Mouse (Mus musculus) kidney, postnatal 0 days (tissue): ENCODE measurements around the gene Fam163a. TPM values are rescaled to one million over a fixed set of nuclear protein-coding genes. Genes with fewer than 3 reads are reported as not detected.

ENCODE experiments used
- ATAC-seq: fragments of 200-750 bp; cut with Nextera tagmentation; replicated peaks from 2 replicates; pipeline ENCODE4 v1.8.0; 2017; ENCODE audit warnings: low read depth, moderate number of reproducible peaks, moderate TSS enrichment, moderate library complexity; ENCODE audit not compliant: low FRiP score
- DNase-seq: peaks from one replicate; pipeline ENCODE4 v3.0.0-alpha.2; 2016; ENCODE audit warnings: low spot score
- H3K27ac ChIP-seq: fragments of 300-500 bp; sonication (generic); 2 replicates; pipeline ENCODE4 v1.5.1; 2014; ENCODE audit warnings: mild to moderate bottlenecking
- H3K27me3 ChIP-seq: fragments of 300-500 bp; sonication (generic); 2 replicates; pipeline ENCODE4 v1.6.1; 2014; ENCODE audit warnings: low read length, mixed read lengths; ENCODE audit not compliant: insufficient read depth
- H3K36me3 ChIP-seq: fragments of 300-500 bp; sonication (generic); 2 replicates; pipeline ENCODE4 v1.6.1; 2014; ENCODE audit warnings: low read length, mixed read lengths; ENCODE audit not compliant: insufficient read depth
- H3K4me1 ChIP-seq: fragments of 300-500 bp; sonication (generic); replicated peaks from 2 replicates; pipeline ENCODE4 v1.6.1; 2014; ENCODE audit warnings: antibody characterized with exemption, low read length, mixed read lengths; ENCODE audit not compliant: insufficient read depth
- H3K4me2 ChIP-seq: fragments of 300-500 bp; sonication (generic); 2 replicates; pipeline ENCODE4 v1.6.1; 2014; ENCODE audit warnings: mild to moderate bottlenecking, low read length, moderate library complexity, mixed read lengths
- H3K4me3 ChIP-seq: fragments of 300-500 bp; sonication (generic); replicated peaks from 2 replicates; pipeline ENCODE4 v1.5.1; 2014; ENCODE audit warnings: low read depth, low read length
- H3K9ac ChIP-seq: fragments of 300-500 bp; sonication (generic); 2 replicates; pipeline ENCODE4 v1.6.1; 2014; ENCODE audit warnings: low read depth, low read length
- H3K9me3 ChIP-seq: fragments of 300-500 bp; sonication (generic); replicated peaks from 2 replicates; pipeline ENCODE4 v1.6.1; 2016; ENCODE audit warnings: low read length, inconsistent platforms, mixed read lengths
- CTCF ChIP-seq: IDR thresholded peaks from 2 replicates; pipeline ENCODE4 v1.5.1; 2016; ENCODE audit warnings: antibody characterized with exemption, low read depth, mild to moderate bottlenecking, moderate library complexity
- WGBS: fragments of 180-500 bp; shearing (Covaris S2); extraction: QIAGEN DNeasy Blood & Tissue Kit; methylation state at CpG from one replicate; pipeline ENCODE4 v1.1.7; 2014; 5-methylcytosine and 5-hydroxymethylcytosine counted together
- polyA plus RNA-seq: library from polyadenylated mRNA; unstranded; fragments of >200 nt; fragmentation: Nextera tagmentation; extraction: Ambion mirVana; gene quantifications from 2 replicates; pipeline ENCODE4 v1.2.1, GENCODE M21; 2015

The Fam163a gene
- polyA plus RNA-seq, 1 experiment from 2014 or later = 0.63 TPM

GRCm38 (mm10) chr1:156230339-156231089 is 25.7 kb upstream of the Fam163a start:
- H3K27ac ChIP-seq = no peak overlapping the region
- H3K9ac ChIP-seq = no peak overlapping the region
- H3K9me3 ChIP-seq = no peaks in the 10 kb centered on the region
- no peaks in the 10 kb centered on the region for H3K36me3 ChIP-seq
- ATAC-seq = no peak; the same call in 1 of the 2 replicates
- no peaks in the 10 kb centered on the region; the same call in none of the 2 replicates for H3K4me1 ChIP-seq
- H3K4me2 ChIP-seq = no peak overlapping the region
- no peaks in the 10 kb centered on the region for H3K27me3 ChIP-seq
- peak; percentile 75 for DNase-seq
- WGBS = 28% methylated on average over 9 of the region's 9 CpGs
- no peak overlapping the region for H3K4me3 ChIP-seq
- TF ChIP-seq CTCF = no peak

- ATAC-seq (no peak), DNase-seq (peak; percentile 71)
- TF ChIP-seq CTCF = peak; percentile 80
- Histone ChIP-seq H3K27me3 (no peaks in the 10 kb centered on the region), H3K4me2 (no peak overlapping the region), H3K4me1 (no peaks in the 10 kb centered on the region; the same call in none of the 2 replicates), H3K9me3 (no peaks in the 10 kb centered on the region), H3K36me3 (no peaks in the 10 kb centered on the region), H3K27ac (no peak overlapping the region), H3K4me3 (no peak overlapping the region), H3K9ac (no peak overlapping the region)
- 25% methylated on average over 7 of the region's 7 CpGs for WGBS
Observed at GRCm38 (mm10) chr1:156229448-156229847, 24.6 kb upstream of the Fam163a start.

- TF ChIP-seq CTCF = no peak
- no peaks in the 10 kb centered on the region for H3K27me3 ChIP-seq
- ATAC-seq = no peak
- no peaks in the 10 kb centered on the region for H3K9me3 ChIP-seq
- no peaks in the 10 kb centered on the region; the same call in none of the 2 replicates for H3K4me1 ChIP-seq
- DNase-seq = no peak
- H3K9ac ChIP-seq = no peak overlapping the region
- WGBS = 64% methylated on average over 4 of the region's 4 CpGs
- H3K36me3 ChIP-seq = no peaks in the 10 kb centered on the region
- H3K27ac ChIP-seq = no peak overlapping the region
- H3K4me2 ChIP-seq = no peak overlapping the region
- H3K4me3 ChIP-seq = no peak overlapping the region
Observed at GRCm38 (mm10) chr1:156228728-156229127, 23.9 kb upstream of the Fam163a start.

GRCm38 (mm10) chr1:156226903-156227302 is 22.1 kb upstream of the Fam163a start:
- no peak for DNase-seq
- WGBS = 55% methylated on average over 5 of the region's 5 CpGs
- no peaks in the 10 kb centered on the region for H3K27me3 ChIP-seq
- no peaks in the 10 kb centered on the region for H3K9me3 ChIP-seq
- H3K4me3 ChIP-seq = no peak overlapping the region
- no peak for TF ChIP-seq CTCF
- H3K9ac ChIP-seq = no peak overlapping the region
- H3K4me1 ChIP-seq = peaks cover 9% of the 10 kb centered on the region
- H3K27ac ChIP-seq = no peak overlapping the region
- no peak for ATAC-seq
- H3K4me2 ChIP-seq = no peak overlapping the region
- no peaks in the 10 kb centered on the region for H3K36me3 ChIP-seq

- peak; percentile 65 for ATAC-seq
- no peaks in the 10 kb centered on the region for H3K9me3 ChIP-seq
- H3K4me3 ChIP-seq = no peak overlapping the region
- peaks cover 9% of the 10 kb centered on the region; the same call in 1 of the 2 replicates for H3K4me1 ChIP-seq
- H3K36me3 ChIP-seq = no peaks in the 10 kb centered on the region
- WGBS = 52% methylated on average over 13 of the region's 13 CpGs
- no peak overlapping the region for H3K4me2 ChIP-seq
- no peak for DNase-seq
- H3K27me3 ChIP-seq = no peaks in the 10 kb centered on the region
- no peak for TF ChIP-seq CTCF
- H3K27ac ChIP-seq = peak overlapping the region; percentile 44; the same call in 1 of the 2 replicates
- H3K9ac ChIP-seq = no peak overlapping the region
Observed at GRCm38 (mm10) chr1:156222205-156223000, 17.6 kb upstream of the Fam163a start.

- Histone ChIP-seq H3K36me3 (no peaks in the 10 kb centered on the region), H3K4me3 (no peak overlapping the region), H3K4me2 (no peak overlapping the region), H3K9me3 (no peaks in the 10 kb centered on the region), H3K27me3 (no peaks in the 10 kb centered on the region), H3K9ac (no peak overlapping the region), H3K27ac (peak overlapping the region; percentile 37; the same call in 1 of the 2 replicates), H3K4me1 (peaks cover 9% of the 10 kb centered on the region; the same call in 1 of the 2 replicates)
- ATAC-seq (peak; percentile 72), DNase-seq (no peak)
- no peak for TF ChIP-seq CTCF
- WGBS = 59% methylated on average over 2 of the region's 2 CpGs
Observed at GRCm38 (mm10) chr1:156221327-156221726, 16.5 kb upstream of the Fam163a start.
